Mouse (Mus musculus) olfactory bulb, adult 2 months (tissue): ENCODE data around the gene Med27.

Source experiments
- CTCF ChIP-seq: fragments of 200-500 bp; IDR thresholded peaks from 2 replicates; pipeline ENCODE4 v1.5.1; 2012; ENCODE audit warnings: low read depth, mild to moderate bottlenecking, low read length, moderate library complexity; ENCODE audit not compliant: insufficient read depth
- POLR2A ChIP-seq: fragments of 200-500 bp; IDR thresholded peaks from 2 replicates; pipeline ENCODE4 v1.6.1; 2012; ENCODE audit warnings: mild to moderate bottlenecking, low read depth, low read length, moderate library complexity; ENCODE audit not compliant: insufficient read depth

DNA sequence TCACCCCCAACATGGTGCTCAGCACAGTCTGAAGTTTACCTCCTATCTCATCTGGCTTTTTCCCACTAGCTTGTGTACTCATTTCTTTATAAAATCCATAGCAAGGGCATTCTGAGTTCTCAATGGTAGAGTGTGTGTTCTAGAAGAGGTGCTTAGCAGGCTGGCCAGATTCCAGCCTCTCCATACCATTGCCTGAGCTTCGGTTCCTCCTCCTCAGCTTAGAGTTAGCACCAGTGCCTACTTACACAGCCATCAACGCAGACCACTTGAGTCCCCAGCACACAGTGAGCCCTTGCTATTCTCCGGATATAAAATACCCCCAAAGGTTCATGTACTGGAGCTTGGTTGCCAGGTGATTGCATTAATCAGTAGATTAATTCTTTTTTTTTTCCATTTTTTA, 54.2 kb downstream of the Med27 start:
- TF ChIP-seq CTCF (no peak), POLR2A (no peak)
